Mouse (Mus musculus) heart, postnatal 0 days (tissue): Measurements from ENCODE around the gene 4930519G04Rik.

Experiments used
- CTCF ChIP-seq: IDR thresholded peaks from 2 replicates; pipeline ENCODE4 v1.5.1; 2016; ENCODE audit warnings: antibody characterized with exemption, control low read depth, low read depth
- EP300 ChIP-seq: IDR thresholded peaks from 2 replicates; pipeline ENCODE4 v1.6.1; 2016; ENCODE audit warnings: antibody characterized with exemption, low read depth

- no peak for TF ChIP-seq CTCF
- no peak for TF ChIP-seq EP300
These were observed 5.1 kb downstream of the 4930519G04Rik start, which contains the start of gene Gm9936 for GRCm38 (mm10) chr5:114858582-114858981.
